Mouse (Mus musculus): ENCODE data around the gene Ms4a2. TPM values are rescaled to one million over a fixed set of nuclear protein-coding genes. Genes with fewer than 3 reads are reported as not detected.

Gene Ms4a2
- total RNA-seq, 2 experiments from 2014 or later: 12.9 to 21.4 TPM

- ATAC-seq (replicated peaks; ENCODE audit: low FRiP score, poor library complexity, severe bottlenecking): no peak
Observed at GRCm38 (mm10) chr19:11601349-11601748, 22.2 kb downstream of the Ms4a2 start.

GRCm38 (mm10) chr19:11589891-11590449, 33.5 kb downstream of the Ms4a2 start:
- ATAC-seq (replicated peaks; ENCODE audit: low FRiP score, poor library complexity, severe bottlenecking): no peak

DNA sequence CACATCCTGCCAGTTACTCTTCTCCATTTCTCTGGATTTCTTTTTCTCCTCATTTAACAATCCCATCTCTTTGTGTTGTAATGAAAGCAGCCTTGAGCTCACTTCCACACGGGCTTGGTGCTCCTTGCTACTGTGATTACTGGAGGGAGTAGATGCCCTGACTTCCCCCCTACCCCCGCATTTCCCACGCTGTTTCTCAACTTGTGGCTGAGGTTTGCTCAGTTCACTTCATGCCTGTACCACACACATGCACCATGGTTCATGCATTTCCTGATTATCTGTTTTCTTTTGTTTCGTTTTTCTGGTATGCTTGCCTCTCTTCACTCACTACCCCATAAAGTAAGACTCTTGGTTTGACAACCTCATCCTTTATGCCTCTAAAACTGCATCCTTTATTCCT, 34.3 kb downstream of the Ms4a2 start:
- no peak for ATAC-seq (replicated peaks; ENCODE audit: low FRiP score, poor library complexity, severe bottlenecking)

GRCm38 (mm10) chr19:11574965-11575364, 48.6 kb downstream of the Ms4a2 start:
- no peak for ATAC-seq (replicated peaks; ENCODE audit: low FRiP score, poor library complexity, severe bottlenecking)

Other genes starting within 250 kb of the Ms4a2 start
- not detected in 2 replicates for gene Ms4a4a, start 248.2 kb downstream of the Ms4a2 start, total RNA-seq (2015; ENCODE audit: low replicate concordance)
- not detected in 2 replicates for gene Ms4a4a, start 248.2 kb downstream of the Ms4a2 start, total RNA-seq (2017; ENCODE audit: low replicate concordance)
- gene Ms4a4c, start 218.9 kb downstream of the Ms4a2 start, total RNA-seq (2015; ENCODE audit: low replicate concordance): 17.3 and 39.4 TPM in 2 replicates
- gene Ms4a4c, start 218.9 kb downstream of the Ms4a2 start, total RNA-seq (2017; ENCODE audit: low replicate concordance): 1.5 and 4.2 TPM in 2 replicates
- gene Ms4a4b, start 180.2 kb downstream of the Ms4a2 start, total RNA-seq (2015; ENCODE audit: low replicate concordance): 40.0 and 72.9 TPM in 2 replicates
- 1.4 and 5.0 TPM in 2 replicates for gene Ms4a4b, start 180.2 kb downstream of the Ms4a2 start, total RNA-seq (2017; ENCODE audit: low replicate concordance)
- gene Ms4a6c, start 154.4 kb downstream of the Ms4a2 start, total RNA-seq (2015; ENCODE audit: low replicate concordance): 21.0 and 37.1 TPM in 2 replicates
- gene Ms4a6c, start 154.4 kb downstream of the Ms4a2 start, total RNA-seq (2017; ENCODE audit: low replicate concordance): 13.0 and 39.2 TPM in 2 replicates
- gene Gm8369, start 137.8 kb downstream of the Ms4a2 start, total RNA-seq (2015; ENCODE audit: low replicate concordance): 13.7 and 24.7 TPM in 2 replicates
- gene Gm8369, start 137.8 kb downstream of the Ms4a2 start, total RNA-seq (2017; ENCODE audit: low replicate concordance): 8.3 and 21.9 TPM in 2 replicates
- gene Ms4a6b, start 107.2 kb downstream of the Ms4a2 start, total RNA-seq (2015; ENCODE audit: low replicate concordance): 15.1 and 22.2 TPM in 2 replicates
- gene Ms4a6b, start 107.2 kb downstream of the Ms4a2 start, total RNA-seq (2017; ENCODE audit: low replicate concordance): 5.4 and 12.9 TPM in 2 replicates
- gene Ms4a4d, start 86.9 kb downstream of the Ms4a2 start, total RNA-seq (2015; ENCODE audit: low replicate concordance): 3.2 and 4.2 TPM in 2 replicates
- 1.3 TPM in 1 of 2 replicates, not detected in the other for gene Ms4a4d, start 86.9 kb downstream of the Ms4a2 start, total RNA-seq (2017; ENCODE audit: low replicate concordance)
- 2.2 and 5.4 TPM in 2 replicates for gene Ms4a6d, start 18.9 kb downstream of the Ms4a2 start, total RNA-seq (2015; ENCODE audit: low replicate concordance)
- 0.90 TPM in 1 of 2 replicates, not detected in the other for gene Ms4a6d, start 18.9 kb downstream of the Ms4a2 start, total RNA-seq (2017; ENCODE audit: low replicate concordance)
- 148 and 159 TPM in 2 replicates for gene Ms4a3, start 17.1 kb upstream of the Ms4a2 start, total RNA-seq (2015; ENCODE audit: low replicate concordance)
- 39.9 and 40.2 TPM in 2 replicates for gene Ms4a3, start 17.1 kb upstream of the Ms4a2 start, total RNA-seq (2017; ENCODE audit: low replicate concordance)
- gene Oosp2, start 36.8 kb upstream of the Ms4a2 start, total RNA-seq (2015; ENCODE audit: low replicate concordance): not detected in 2 replicates
- gene Oosp2, start 36.8 kb upstream of the Ms4a2 start, total RNA-seq (2017; ENCODE audit: low replicate concordance): not detected in 2 replicates
- 2.1 TPM in 1 of 2 replicates, not detected in the other for gene Oosp1, start 67.4 kb upstream of the Ms4a2 start, total RNA-seq (2015; ENCODE audit: low replicate concordance)
- 6.3 TPM in 1 of 2 replicates, not detected in the other for gene Oosp1, start 67.4 kb upstream of the Ms4a2 start, total RNA-seq (2017; ENCODE audit: low replicate concordance)
- not detected in 2 replicates for gene Oosp3, start 73.3 kb upstream of the Ms4a2 start, total RNA-seq (2015; ENCODE audit: low replicate concordance)
- gene Oosp3, start 73.3 kb upstream of the Ms4a2 start, total RNA-seq (2017; ENCODE audit: low replicate concordance): not detected in 2 replicates
- not detected in 2 replicates for gene Gif, start 123.8 kb upstream of the Ms4a2 start, total RNA-seq (2015; ENCODE audit: low replicate concordance)
- gene Gif, start 123.8 kb upstream of the Ms4a2 start, total RNA-seq (2017; ENCODE audit: low replicate concordance): not detected in 2 replicates
- 19.8 and 21.0 TPM in 2 replicates for gene Mrpl16, start 146.7 kb upstream of the Ms4a2 start, total RNA-seq (2015; ENCODE audit: low replicate concordance)
- 6.8 and 22.5 TPM in 2 replicates for gene Mrpl16, start 146.7 kb upstream of the Ms4a2 start, total RNA-seq (2017; ENCODE audit: low replicate concordance)
- gene Stx3, start 195.7 kb upstream of the Ms4a2 start, total RNA-seq (2015; ENCODE audit: low replicate concordance): 2.2 TPM in 1 of 2 replicates, not detected in the other
- gene Stx3, start 195.7 kb upstream of the Ms4a2 start, total RNA-seq (2017; ENCODE audit: low replicate concordance): 0.39 and 6.0 TPM in 2 replicates
- gene Olfr1417, start 215.5 kb upstream of the Ms4a2 start, total RNA-seq (2015; ENCODE audit: low replicate concordance): not detected in 2 replicates
- gene Olfr1417, start 215.5 kb upstream of the Ms4a2 start, total RNA-seq (2017; ENCODE audit: low replicate concordance): not detected in 2 replicates
- gene Olfr1418, start 237.3 kb upstream of the Ms4a2 start, total RNA-seq (2015; ENCODE audit: low replicate concordance): not detected in 2 replicates
- not detected in 2 replicates for gene Olfr1418, start 237.3 kb upstream of the Ms4a2 start, total RNA-seq (2017; ENCODE audit: low replicate concordance)

Measured in erythroid progenitor cell, adult 5-6 weeks (primary cell).